Mouse (Mus musculus): ENCODE results near the gene Rbbp6. TPM values are rescaled to one million over a fixed set of nuclear protein-coding genes. Genes with fewer than 3 reads are reported as not detected.

Gene Rbbp6
- polyA plus RNA-seq, 1 experiment from 2014 or later = 13.3 TPM

DNA sequence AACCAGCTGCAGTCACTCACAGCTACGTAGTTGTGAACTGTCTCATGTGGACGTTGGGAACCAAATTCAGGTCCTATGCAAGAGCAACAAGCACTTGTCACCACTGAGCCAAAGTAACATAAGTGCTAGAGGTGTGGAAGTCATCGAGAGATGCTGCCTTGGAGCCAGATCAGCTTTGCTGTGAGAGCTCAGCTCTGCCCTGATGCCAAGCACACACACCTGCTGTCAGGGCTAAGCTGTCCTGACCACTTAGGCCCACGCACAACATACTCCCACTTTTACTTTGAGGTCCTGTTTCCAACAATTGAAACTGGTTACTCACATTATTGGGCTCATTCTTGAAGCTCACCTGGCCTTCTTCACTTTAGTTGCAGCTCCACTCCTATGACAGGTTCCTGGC is 37.7 kb downstream of the Rbbp6 start:
- H3K4me2 ChIP-seq (replicated peaks; ENCODE audit: low read depth) = no peak overlapping the region
- no peak overlapping the region for H3K9ac ChIP-seq (ENCODE audit: low read length)
- H3K36me3 ChIP-seq (ENCODE audit: control insufficient read depth, insufficient read depth, low read length) = peaks cover 36% of the 10 kb centered on the region
- no peak overlapping the region for H3K27ac ChIP-seq (replicated peaks)
- no peaks in the 10 kb centered on the region for H3K27me3 ChIP-seq (ENCODE audit: control insufficient read depth, insufficient read depth, low read length)
- ATAC-seq (ENCODE audit: low FRiP score, low TSS enrichment) (no peak), DNase-seq (ENCODE audit: low spot score) (no peak)
- TF ChIP-seq EP300 (optimal IDR thresholded peaks at IDR 0.05) (no peak), CTCF (IDR thresholded peaks at IDR 0.05; ENCODE audit: low read depth) (no peak)
- H3K9me3 ChIP-seq (ENCODE audit: control insufficient read depth, low read length) = no peaks in the 10 kb centered on the region
- no peaks in the 10 kb centered on the region for H3K4me1 ChIP-seq (replicated peaks; ENCODE audit: control insufficient read depth, insufficient read depth)
- WGBS = 81% methylated on average over 4 of the region's 4 CpGs
- H3K4me3 ChIP-seq (ENCODE audit: low read depth, low read length) = no peak overlapping the region

DNA sequence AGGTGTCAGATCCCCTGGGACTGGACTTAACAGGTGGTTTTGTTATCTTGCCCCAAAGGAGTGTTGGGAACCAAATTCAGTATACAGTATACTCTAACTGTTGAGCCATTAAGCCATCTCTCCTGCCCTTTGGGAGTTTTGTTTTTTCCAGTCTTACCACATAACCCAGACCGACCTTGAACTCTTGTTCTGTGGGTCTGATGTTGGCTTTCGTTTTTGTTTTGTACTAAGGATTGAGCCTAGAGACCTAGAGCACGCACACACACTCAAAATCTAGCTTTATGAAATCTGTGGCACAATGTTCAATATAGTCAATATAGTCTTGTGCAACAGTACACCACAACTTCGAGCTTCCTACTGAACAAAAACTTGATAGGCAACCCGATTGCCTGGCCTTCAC is 39.0 kb downstream of the Rbbp6 start:
- no peak for ATAC-seq (ENCODE audit: low FRiP score, low TSS enrichment)
- TF ChIP-seq CTCF (IDR thresholded peaks at IDR 0.05; ENCODE audit: low read depth) (no peak), EP300 (optimal IDR thresholded peaks at IDR 0.05) (no peak)
- Histone ChIP-seq H3K36me3 (ENCODE audit: control insufficient read depth, insufficient read depth, low read length) (peaks cover 30% of the 10 kb centered on the region), H3K9me3 (ENCODE audit: control insufficient read depth, low read length) (no peaks in the 10 kb centered on the region), H3K4me2 (replicated peaks; ENCODE audit: low read depth) (no peak overlapping the region), H3K27me3 (ENCODE audit: control insufficient read depth, insufficient read depth, low read length) (no peaks in the 10 kb centered on the region), H3K27ac (replicated peaks) (no peak overlapping the region), H3K4me3 (ENCODE audit: low read depth, low read length) (no peak overlapping the region), H3K9ac (ENCODE audit: low read length) (no peak overlapping the region), H3K4me1 (replicated peaks; ENCODE audit: control insufficient read depth, insufficient read depth) (no peaks in the 10 kb centered on the region)
- 92% methylated on average over 5 of the region's 5 CpGs for WGBS
- no peak for DNase-seq (ENCODE audit: low spot score)

DNA sequence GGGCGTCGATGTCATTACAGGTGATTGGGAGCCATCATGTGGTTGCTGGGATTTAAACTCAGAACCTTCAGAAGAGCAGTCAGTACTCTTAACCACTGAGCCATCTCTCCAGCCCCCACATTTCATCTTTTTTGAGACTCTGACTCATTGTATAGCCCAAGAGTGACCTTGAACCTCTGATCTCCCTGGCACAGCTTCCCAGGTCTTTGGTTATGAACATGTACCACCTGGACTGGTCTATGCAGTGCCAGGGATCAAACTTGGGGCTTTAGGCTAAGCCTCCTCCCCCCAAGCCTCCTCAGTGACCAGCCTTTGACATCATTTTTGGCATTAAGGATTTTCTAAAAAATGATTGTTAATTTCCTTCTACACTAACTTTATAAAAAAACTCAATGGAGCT is 40.8 kb downstream of the Rbbp6 start:
- Histone ChIP-seq H3K9me3 (ENCODE audit: control insufficient read depth, low read length) (no peaks in the 10 kb centered on the region), H3K36me3 (ENCODE audit: control insufficient read depth, insufficient read depth, low read length) (peaks cover 22% of the 10 kb centered on the region), H3K27me3 (ENCODE audit: control insufficient read depth, insufficient read depth, low read length) (no peaks in the 10 kb centered on the region), H3K4me2 (replicated peaks; ENCODE audit: low read depth) (no peak overlapping the region), H3K27ac (replicated peaks) (no peak overlapping the region), H3K9ac (ENCODE audit: low read length) (no peak overlapping the region), H3K4me1 (replicated peaks; ENCODE audit: control insufficient read depth, insufficient read depth) (no peaks in the 10 kb centered on the region), H3K4me3 (ENCODE audit: low read depth, low read length) (no peak overlapping the region)
- 70% methylated on average over 2 of the region's 2 CpGs for WGBS
- TF ChIP-seq CTCF (IDR thresholded peaks at IDR 0.05; ENCODE audit: low read depth) = no peak
- no peak for TF ChIP-seq EP300 (optimal IDR thresholded peaks at IDR 0.05)
- DNase-seq (ENCODE audit: low spot score) = no peak
- no peak for ATAC-seq (ENCODE audit: low FRiP score, low TSS enrichment)

DNA sequence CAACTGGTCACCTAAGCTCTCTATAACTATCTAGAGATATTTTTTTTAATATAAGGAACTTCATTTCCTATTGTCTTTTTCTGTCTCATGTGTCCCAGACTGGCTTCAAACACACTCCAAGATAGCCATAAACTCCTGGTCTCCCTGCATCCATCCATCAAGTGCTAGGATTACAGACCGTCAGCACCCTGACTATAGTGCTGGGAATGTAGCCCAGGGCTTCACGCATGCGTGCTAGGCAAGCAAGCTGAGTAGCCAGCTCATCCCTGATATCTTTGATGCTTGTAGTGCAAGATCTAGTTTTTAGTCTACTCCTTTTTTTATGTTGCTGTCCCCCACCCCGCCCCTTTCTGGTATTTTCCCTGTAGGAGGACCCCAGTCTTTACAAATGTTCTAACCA is 42.3 kb downstream of the Rbbp6 start:
- H3K9ac ChIP-seq (ENCODE audit: low read length) = no peak overlapping the region
- H3K36me3 ChIP-seq (ENCODE audit: control insufficient read depth, insufficient read depth, low read length) = peaks cover 14% of the 10 kb centered on the region
- no peak overlapping the region for H3K4me3 ChIP-seq (ENCODE audit: low read depth, low read length)
- H3K27ac ChIP-seq (replicated peaks) = no peak overlapping the region
- ATAC-seq (ENCODE audit: low FRiP score, low TSS enrichment) (no peak), DNase-seq (ENCODE audit: low spot score) (no peak)
- no peaks in the 10 kb centered on the region for H3K4me1 ChIP-seq (replicated peaks; ENCODE audit: control insufficient read depth, insufficient read depth)
- H3K9me3 ChIP-seq (ENCODE audit: control insufficient read depth, low read length) = no peaks in the 10 kb centered on the region
- TF ChIP-seq EP300 (optimal IDR thresholded peaks at IDR 0.05) = no peak
- TF ChIP-seq CTCF (IDR thresholded peaks at IDR 0.05; ENCODE audit: low read depth) = no peak
- H3K4me2 ChIP-seq (replicated peaks; ENCODE audit: low read depth) = no peak overlapping the region
- 55% methylated on average over 4 of the region's 4 CpGs for WGBS
- no peaks in the 10 kb centered on the region for H3K27me3 ChIP-seq (ENCODE audit: control insufficient read depth, insufficient read depth, low read length)

DNA sequence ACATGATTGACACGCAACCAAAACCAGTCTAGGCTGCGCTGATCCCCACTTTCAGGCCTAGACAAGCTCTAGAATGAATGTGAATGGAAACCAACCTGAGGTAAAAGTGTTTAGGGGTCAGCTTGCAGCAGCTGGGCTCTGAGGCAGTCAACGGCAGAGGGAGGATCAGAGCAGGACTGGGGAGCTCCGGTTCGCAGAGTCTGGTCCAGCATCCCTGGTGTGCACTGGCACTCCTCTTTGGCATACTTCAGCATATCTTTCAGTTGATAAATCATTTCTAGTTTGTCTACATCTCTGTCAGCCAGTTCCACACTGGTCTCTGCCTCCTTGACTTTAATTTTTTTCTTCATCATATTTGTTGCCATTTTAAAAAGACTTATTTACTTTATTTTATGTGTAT is 48.0 kb downstream of the Rbbp6 start:
- H3K27ac ChIP-seq (replicated peaks) = no peak overlapping the region
- no peak for DNase-seq (ENCODE audit: low spot score)
- H3K4me2 ChIP-seq (replicated peaks; ENCODE audit: low read depth) = no peak overlapping the region
- H3K36me3 ChIP-seq (ENCODE audit: control insufficient read depth, insufficient read depth, low read length) = no peaks in the 10 kb centered on the region
- H3K4me1 ChIP-seq (replicated peaks; ENCODE audit: control insufficient read depth, insufficient read depth) = no peaks in the 10 kb centered on the region
- no peak overlapping the region for H3K9ac ChIP-seq (ENCODE audit: low read length)
- H3K27me3 ChIP-seq (ENCODE audit: control insufficient read depth, insufficient read depth, low read length) = no peaks in the 10 kb centered on the region
- no peak for ATAC-seq (ENCODE audit: low FRiP score, low TSS enrichment)
- H3K9me3 ChIP-seq (ENCODE audit: control insufficient read depth, low read length) = no peaks in the 10 kb centered on the region
- no peak overlapping the region for H3K4me3 ChIP-seq (ENCODE audit: low read depth, low read length)
- no peak for TF ChIP-seq EP300 (optimal IDR thresholded peaks at IDR 0.05)
- 57% methylated on average over 5 of the region's 5 CpGs for WGBS

DNA sequence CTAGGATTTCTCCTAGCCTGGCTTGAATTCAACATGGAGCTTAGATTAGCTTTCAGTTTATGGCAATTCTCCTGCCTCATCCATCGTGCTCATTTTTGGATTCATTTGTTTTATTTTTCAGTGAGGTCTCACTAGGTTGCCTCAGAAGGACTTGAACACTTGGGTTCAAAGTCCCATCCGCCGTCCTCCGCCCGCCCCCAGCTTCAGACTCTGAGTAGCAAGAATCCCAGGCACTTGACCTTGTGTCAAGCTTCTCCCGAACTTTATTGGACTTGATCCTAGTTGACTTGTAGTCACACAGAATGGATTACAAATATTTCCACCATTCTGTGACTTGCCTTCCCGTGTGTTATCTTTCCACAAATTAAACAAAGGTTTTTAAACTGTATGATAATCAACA is 49.2 kb downstream of the Rbbp6 start:
- no peaks in the 10 kb centered on the region for H3K36me3 ChIP-seq (ENCODE audit: control insufficient read depth, insufficient read depth, low read length)
- H3K9ac ChIP-seq (ENCODE audit: low read length) = no peak overlapping the region
- no peak overlapping the region for H3K27ac ChIP-seq (replicated peaks)
- H3K4me1 ChIP-seq (replicated peaks; ENCODE audit: control insufficient read depth, insufficient read depth) = no peaks in the 10 kb centered on the region
- 48% methylated on average over 7 of the region's 7 CpGs for WGBS
- TF ChIP-seq CTCF (IDR thresholded peaks at IDR 0.05; ENCODE audit: low read depth) (no peak), EP300 (optimal IDR thresholded peaks at IDR 0.05) (no peak)
- no peaks in the 10 kb centered on the region for H3K9me3 ChIP-seq (ENCODE audit: control insufficient read depth, low read length)
- DNase-seq (ENCODE audit: low spot score) (no peak), ATAC-seq (ENCODE audit: low FRiP score, low TSS enrichment) (no peak)
- no peak overlapping the region for H3K4me2 ChIP-seq (replicated peaks; ENCODE audit: low read depth)
- no peak overlapping the region for H3K4me3 ChIP-seq (ENCODE audit: low read depth, low read length)
- no peaks in the 10 kb centered on the region for H3K27me3 ChIP-seq (ENCODE audit: control insufficient read depth, insufficient read depth, low read length)
